Mouse (Mus musculus): ENCODE measurements around the gene Pank1. TPM values are rescaled to one million over a fixed set of nuclear protein-coding genes. Genes with fewer than 3 reads are reported as not detected.

Pank1 gene
- polyA plus RNA-seq, 1 experiment from 2014 or later = 6.5 TPM

DNA sequence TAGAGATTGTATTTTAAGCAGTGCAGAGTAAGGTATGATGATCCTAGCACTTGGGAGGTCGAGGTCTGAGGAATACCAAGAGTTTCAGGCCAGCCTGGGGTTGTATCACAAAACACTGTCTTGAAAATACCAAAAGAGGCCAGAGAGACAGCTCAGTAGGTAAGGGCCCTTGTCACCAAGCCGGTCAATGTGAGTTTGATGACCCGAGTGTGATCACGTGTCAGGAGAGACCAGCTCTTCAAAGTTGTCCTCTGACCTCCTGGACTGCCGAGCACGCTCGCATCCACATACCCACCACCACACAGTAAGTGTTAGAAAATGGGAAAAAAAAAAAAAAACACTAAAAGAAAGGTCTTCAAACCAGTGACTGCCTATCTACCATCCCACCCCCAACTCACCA lies 2.6 kb downstream of the Pank1 start:
- H3K4me1 ChIP-seq = peaks cover 27% of the 10 kb centered on the region
- peak overlapping the region; percentile 97; the same call in 1 of the 2 replicates for H3K4me2 ChIP-seq
- WGBS (ENCODE audit: insufficient replicate concordance) = 65% methylated on average over 7 of the region's 7 CpGs
- ATAC-seq = no peak
- no peaks in the 10 kb centered on the region for H3K27me3 ChIP-seq (replicated peaks)
- no peak overlapping the region for H3K4me3 ChIP-seq
- no peaks in the 10 kb centered on the region for H3K9me3 ChIP-seq (replicated peaks)
- H3K9ac ChIP-seq = no peak overlapping the region
- H3K27ac ChIP-seq = no peak overlapping the region
- no peaks in the 10 kb centered on the region for H3K36me3 ChIP-seq

DNA sequence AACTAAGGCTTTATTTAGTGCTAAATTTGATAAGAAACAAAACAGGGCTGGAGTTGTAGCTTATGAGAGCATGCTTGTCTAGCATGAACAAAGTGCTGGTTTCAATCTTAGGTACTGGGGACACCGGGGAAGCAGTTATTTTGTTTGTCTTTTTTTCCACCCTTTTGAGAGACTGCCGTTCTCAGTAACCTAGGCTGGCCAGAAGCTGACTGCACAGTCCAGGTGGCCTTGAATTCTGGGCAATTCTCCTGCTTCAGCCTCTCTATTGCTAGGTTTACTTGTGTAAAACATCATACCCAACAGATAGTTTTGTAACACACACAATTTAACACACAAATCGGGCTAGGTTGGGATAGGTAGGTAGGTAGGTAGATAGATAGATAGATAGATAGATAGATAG lies 9.9 kb downstream of the Pank1 start:
- H3K4me1 ChIP-seq = 0 out of 2 replicates have a peak, but pooled peaks cover 12% of the 10 kb centered on the region
- H3K9ac ChIP-seq = no peak overlapping the region
- WGBS (ENCODE audit: insufficient replicate concordance) = 76% methylated on average over 3 of the region's 3 CpGs
- H3K27ac ChIP-seq = no peak overlapping the region
- H3K27me3 ChIP-seq (replicated peaks) = no peaks in the 10 kb centered on the region
- H3K36me3 ChIP-seq = no peaks in the 10 kb centered on the region
- H3K9me3 ChIP-seq (replicated peaks) = no peaks in the 10 kb centered on the region
- ATAC-seq = no peak
- no peak overlapping the region for H3K4me2 ChIP-seq
- no peak overlapping the region for H3K4me3 ChIP-seq

DNA sequence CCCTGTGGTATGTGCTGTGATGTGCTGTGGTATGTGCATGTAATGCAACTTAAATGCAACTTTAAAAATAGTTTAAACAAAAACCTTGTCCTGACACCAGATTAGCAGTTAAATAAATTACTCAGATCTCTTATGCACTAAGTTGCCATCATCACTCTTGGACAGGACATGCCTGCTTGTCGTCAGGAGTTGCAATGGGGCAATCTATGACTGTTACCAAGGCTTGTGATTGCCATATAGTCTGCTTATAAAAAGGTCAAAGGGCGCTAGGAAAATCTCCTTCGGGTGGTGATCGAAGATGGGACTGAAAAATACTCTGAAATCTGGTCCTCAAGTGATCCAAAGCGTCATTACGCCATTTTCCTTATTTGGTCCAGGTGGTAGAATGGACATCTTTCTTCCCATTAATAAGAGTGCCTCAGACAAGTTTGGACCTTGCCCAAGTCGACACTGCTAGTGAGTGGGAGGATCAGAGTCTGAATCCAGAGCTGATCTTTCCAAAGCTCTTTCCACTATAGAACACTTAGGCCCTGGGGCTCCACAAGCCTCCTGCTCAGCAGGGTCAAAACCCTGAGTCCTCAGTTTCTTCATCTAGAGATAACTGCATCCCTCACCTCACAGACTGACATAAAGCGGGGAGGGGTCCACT lies 11.0 kb downstream of the Pank1 start:
- 80% methylated on average over 8 of the region's 8 CpGs for WGBS (ENCODE audit: insufficient replicate concordance)
- 0 out of 2 replicates have a peak, but pooled peaks cover 15% of the 10 kb centered on the region for H3K4me1 ChIP-seq
- no peaks in the 10 kb centered on the region for H3K27me3 ChIP-seq (replicated peaks)
- H3K9me3 ChIP-seq (replicated peaks) = no peaks in the 10 kb centered on the region
- H3K27ac ChIP-seq = no peak overlapping the region
- no peaks in the 10 kb centered on the region for H3K36me3 ChIP-seq
- no peak overlapping the region for H3K4me2 ChIP-seq
- H3K9ac ChIP-seq = no peak overlapping the region
- H3K4me3 ChIP-seq = no peak overlapping the region
- ATAC-seq = no peak

DNA sequence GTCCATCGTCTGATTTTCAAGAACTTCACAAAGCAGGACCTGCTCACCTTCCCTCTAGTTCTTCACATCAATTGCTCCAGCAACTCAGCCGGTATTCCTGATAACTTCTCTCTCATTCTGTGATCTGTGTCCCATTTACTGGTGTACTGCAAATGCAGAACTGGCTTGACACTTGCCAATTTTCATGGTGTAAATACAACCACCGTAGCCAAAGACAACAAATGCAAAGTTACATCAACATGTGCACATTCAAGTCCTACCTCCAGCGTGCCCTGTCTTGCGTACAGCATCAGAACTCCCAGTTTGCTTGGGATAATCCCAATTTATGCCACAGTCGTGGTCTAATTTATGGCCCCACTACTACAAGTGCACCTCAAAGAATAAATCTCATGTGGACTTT lies 15.5 kb downstream of the Pank1 start:
- H3K9me3 ChIP-seq (replicated peaks) = no peaks in the 10 kb centered on the region
- no peaks in the 10 kb centered on the region for H3K36me3 ChIP-seq
- no peak overlapping the region for H3K4me2 ChIP-seq
- ATAC-seq = no peak
- no peaks in the 10 kb centered on the region for H3K27me3 ChIP-seq (replicated peaks)
- peaks cover 33% of the 10 kb centered on the region for H3K4me1 ChIP-seq
- no peak overlapping the region for H3K9ac ChIP-seq
- WGBS (ENCODE audit: insufficient replicate concordance) = 71% methylated on average over 6 of the region's 6 CpGs
- H3K27ac ChIP-seq = no peak overlapping the region
- H3K4me3 ChIP-seq = no peak overlapping the region

DNA sequence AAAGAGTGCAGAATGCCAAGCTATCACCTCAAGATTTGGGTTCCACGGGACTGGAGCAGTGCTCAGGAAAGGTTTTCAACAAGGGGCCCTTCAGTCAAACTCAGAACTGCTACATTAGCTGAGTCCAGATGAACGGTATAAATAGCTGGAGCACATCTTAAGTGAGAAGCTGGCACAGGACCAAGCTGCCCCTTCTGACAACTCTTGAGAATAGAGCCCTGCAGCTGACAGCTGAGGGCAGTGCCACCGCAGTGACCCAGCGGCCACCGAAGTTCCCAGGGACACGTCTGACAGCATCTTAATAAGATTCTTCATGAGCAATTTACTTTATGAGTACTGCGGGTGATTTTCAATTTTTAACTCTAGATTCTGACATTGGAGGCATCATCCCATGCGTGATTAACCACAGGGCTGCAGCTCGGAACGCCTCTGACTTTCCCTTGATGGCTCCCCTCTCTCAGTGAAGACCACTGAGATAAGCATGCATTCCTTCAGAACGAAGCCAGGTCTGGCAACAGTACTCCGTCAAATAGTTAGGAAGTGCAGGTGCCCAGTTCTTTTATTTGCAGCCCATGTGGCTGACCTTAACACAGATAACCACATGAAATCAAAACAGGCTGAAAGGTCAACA lies 23.1 kb downstream of the Pank1 start:
- Histone ChIP-seq H3K4me1 (peaks cover 50% of the 10 kb centered on the region), H3K4me3 (no peak overlapping the region), H3K27me3 (replicated peaks) (no peaks in the 10 kb centered on the region), H3K4me2 (no peak overlapping the region), H3K9ac (no peak overlapping the region), H3K9me3 (replicated peaks) (no peaks in the 10 kb centered on the region), H3K36me3 (no peaks in the 10 kb centered on the region), H3K27ac (no peak overlapping the region)
- 65% methylated on average over 12 of the region's 12 CpGs for WGBS (ENCODE audit: insufficient replicate concordance)
- no peak for ATAC-seq

DNA sequence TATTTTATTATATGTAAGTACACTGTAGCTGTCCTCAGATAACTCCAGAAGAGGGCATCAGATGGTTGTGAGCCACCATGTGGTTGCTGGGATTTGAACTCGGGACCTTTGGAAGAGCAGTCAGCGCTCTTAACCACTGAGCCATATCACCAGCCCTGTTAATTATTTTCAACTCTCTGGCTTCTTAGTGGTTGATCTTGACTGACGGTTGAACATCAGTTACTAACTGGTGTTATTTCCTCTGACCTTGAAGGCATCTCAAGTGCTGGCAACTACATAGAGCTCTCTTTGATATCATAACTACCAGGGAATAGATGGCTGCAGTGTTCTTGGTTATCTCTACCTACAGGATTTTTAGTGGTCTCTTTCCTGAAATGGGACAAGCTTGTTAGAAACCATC lies 28.1 kb downstream of the Pank1 start:
- no peak for ATAC-seq
- WGBS (ENCODE audit: insufficient replicate concordance) = 73% methylated on average over 3 of the region's 3 CpGs
- no peaks in the 10 kb centered on the region for H3K9me3 ChIP-seq (replicated peaks)
- H3K4me2 ChIP-seq = no peak overlapping the region
- H3K4me3 ChIP-seq = no peak overlapping the region
- H3K4me1 ChIP-seq = peaks cover 47% of the 10 kb centered on the region
- H3K9ac ChIP-seq = no peak overlapping the region
- H3K27me3 ChIP-seq (replicated peaks) = no peaks in the 10 kb centered on the region
- H3K27ac ChIP-seq = no peak overlapping the region
- no peaks in the 10 kb centered on the region for H3K36me3 ChIP-seq

DNA sequence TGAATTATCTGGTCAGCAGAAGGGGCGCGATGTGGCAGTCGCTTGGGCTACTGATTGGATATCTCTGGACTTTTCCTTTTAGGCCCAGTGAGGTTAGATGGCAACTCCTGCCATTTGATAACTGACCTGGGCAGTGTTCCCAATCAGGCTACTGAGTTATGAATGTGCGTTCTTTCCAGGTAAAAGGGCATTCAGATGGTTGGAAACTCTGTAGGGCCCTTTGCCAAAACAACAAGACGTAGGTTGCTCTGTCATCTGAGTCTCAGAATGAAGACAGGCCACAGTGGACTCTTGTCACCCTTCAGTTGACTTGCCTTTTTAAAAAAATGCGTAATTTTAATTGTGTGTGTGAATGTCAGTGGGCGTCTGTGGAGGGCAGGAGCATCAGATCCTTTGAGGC lies 29.8 kb downstream of the Pank1 start:
- Histone ChIP-seq H3K9ac (no peak overlapping the region), H3K27me3 (replicated peaks) (no peaks in the 10 kb centered on the region), H3K4me1 (peaks cover 60% of the 10 kb centered on the region), H3K4me2 (no peak overlapping the region), H3K36me3 (no peaks in the 10 kb centered on the region), H3K27ac (no peak overlapping the region), H3K9me3 (replicated peaks) (no peaks in the 10 kb centered on the region), H3K4me3 (no peak overlapping the region)
- WGBS (ENCODE audit: insufficient replicate concordance) = 80% methylated on average over 7 of the region's 7 CpGs
- no peak for ATAC-seq

DNA sequence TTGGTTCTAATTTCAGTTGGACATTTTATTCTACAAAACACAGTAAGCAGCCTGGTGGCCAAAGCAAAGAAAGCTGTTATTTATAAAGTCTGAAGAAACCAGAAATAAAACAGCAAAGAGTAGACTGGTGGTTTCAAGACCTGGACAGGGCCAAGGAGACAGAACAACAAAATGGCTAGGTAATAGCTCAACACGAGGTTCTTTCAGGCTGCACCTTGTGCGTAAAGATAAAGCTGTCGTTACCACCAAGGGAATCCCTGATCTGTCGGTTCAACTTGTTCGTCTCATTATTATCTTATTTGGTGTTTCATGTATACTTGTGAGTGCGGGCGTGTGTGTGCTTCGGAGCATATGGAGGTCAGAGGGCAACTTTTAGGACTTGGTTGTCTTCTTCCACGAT lies 31.1 kb downstream of the Pank1 start:
- no peaks in the 10 kb centered on the region for H3K9me3 ChIP-seq (replicated peaks)
- peak; percentile 23; the same call in 1 of the 2 replicates for ATAC-seq
- H3K4me3 ChIP-seq = no peak overlapping the region
- peaks cover 72% of the 10 kb centered on the region for H3K4me1 ChIP-seq
- no peak overlapping the region for H3K9ac ChIP-seq
- peak overlapping the region; percentile 29 for H3K4me2 ChIP-seq
- H3K27ac ChIP-seq = peak overlapping the region; percentile 43
- no peaks in the 10 kb centered on the region for H3K36me3 ChIP-seq
- H3K27me3 ChIP-seq (replicated peaks) = no peaks in the 10 kb centered on the region
- WGBS (ENCODE audit: insufficient replicate concordance) = 28% methylated on average over 9 of the region's 9 CpGs

DNA sequence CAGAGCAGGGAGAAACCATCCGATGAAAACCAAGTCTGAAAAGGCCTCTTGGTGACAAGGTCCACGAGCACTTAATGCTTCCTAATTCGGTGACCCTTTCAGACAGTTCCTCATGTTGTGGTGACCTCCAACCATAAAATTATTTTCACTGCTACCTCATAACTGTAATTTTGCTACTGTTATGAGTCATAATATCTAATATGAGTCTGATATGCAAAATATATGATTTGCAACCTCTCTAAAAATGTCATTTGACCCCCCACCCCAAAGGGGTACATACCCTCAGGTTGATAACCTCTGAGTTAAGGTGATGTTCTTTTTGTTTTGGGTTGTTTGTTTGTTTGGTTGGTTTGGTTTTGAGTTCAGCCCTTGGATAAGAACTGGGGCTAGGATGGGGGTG lies 32.2 kb downstream of the Pank1 start:
- H3K4me2 ChIP-seq = peak overlapping the region; percentile 53
- no peaks in the 10 kb centered on the region for H3K36me3 ChIP-seq
- peaks cover 82% of the 10 kb centered on the region for H3K4me1 ChIP-seq
- 0 out of 2 replicates have a peak overlapping the region, but pooled peaks have one; percentile 31 for H3K27ac ChIP-seq
- ATAC-seq = no peak
- WGBS (ENCODE audit: insufficient replicate concordance) = 28% methylated on average over 3 of the region's 3 CpGs
- H3K4me3 ChIP-seq = no peak overlapping the region
- no peaks in the 10 kb centered on the region for H3K9me3 ChIP-seq (replicated peaks)
- H3K9ac ChIP-seq = no peak overlapping the region
- H3K27me3 ChIP-seq (replicated peaks) = no peaks in the 10 kb centered on the region

DNA sequence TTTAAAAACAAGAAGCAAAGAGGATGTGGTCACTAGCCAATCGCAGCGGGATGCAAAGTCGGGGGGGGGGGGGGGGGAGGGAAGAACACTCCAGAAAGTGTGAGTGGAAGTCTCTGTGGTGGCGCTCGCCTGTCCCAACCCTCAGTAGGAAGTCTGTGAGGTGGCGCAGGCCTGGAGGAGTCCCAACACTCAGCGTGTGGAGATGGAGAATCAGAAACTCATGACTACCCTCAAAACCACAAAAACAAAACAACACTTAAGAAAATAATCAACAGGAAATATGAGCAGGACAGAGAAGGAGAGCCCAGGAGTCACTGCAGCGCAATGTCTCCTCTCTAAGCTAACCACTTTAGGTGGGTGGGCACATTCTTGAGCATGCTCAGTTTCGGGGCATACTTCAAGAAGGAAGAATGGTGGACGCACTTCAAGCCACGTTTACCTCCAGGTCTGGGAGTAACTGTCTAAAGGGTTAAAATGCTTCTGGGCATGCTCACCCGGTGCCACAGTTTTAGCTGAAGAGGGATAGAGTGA lies 32.7 kb downstream of the Pank1 start:
- peak overlapping the region; percentile 31; the same call in 1 of the 2 replicates for H3K27ac ChIP-seq
- ATAC-seq = peak; percentile 41; the same call in 1 of the 2 replicates
- 0 out of 2 replicates have a peak overlapping the region, but pooled peaks have one; percentile 22 for H3K9ac ChIP-seq

DNA sequence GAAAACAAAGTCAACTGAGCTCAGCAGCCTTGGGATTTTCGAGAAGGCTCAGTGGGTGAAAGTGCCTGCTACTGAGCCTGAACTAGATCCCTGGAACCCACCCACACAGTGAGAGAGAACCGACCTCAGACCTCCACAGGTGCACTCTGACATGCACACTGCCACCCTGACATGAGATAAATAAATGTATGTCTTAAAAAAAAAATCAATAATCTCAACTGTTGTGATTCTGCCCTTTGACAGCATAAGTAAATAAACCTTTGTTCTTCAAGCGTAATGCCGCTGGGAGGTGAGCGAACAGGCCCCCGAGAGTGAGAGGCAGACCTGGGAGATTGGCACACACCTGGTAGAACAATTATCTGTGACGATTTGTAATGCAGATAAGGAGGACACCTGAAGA lies 33.2 kb downstream of the Pank1 start:
- H3K4me3 ChIP-seq = peak overlapping the region; percentile 6; the same call in 1 of the 2 replicates
- no peaks in the 10 kb centered on the region for H3K9me3 ChIP-seq (replicated peaks)
- peaks cover 79% of the 10 kb centered on the region for H3K4me1 ChIP-seq
- 35% methylated on average over 7 of the region's 7 CpGs for WGBS (ENCODE audit: insufficient replicate concordance)
- peak overlapping the region; percentile 53 for H3K4me2 ChIP-seq
- no peaks in the 10 kb centered on the region for H3K27me3 ChIP-seq (replicated peaks)
- peak overlapping the region; percentile 30; the same call in 1 of the 2 replicates for H3K27ac ChIP-seq
- no peak for ATAC-seq
- no peak overlapping the region for H3K9ac ChIP-seq
- H3K36me3 ChIP-seq = no peaks in the 10 kb centered on the region

More for the DNA sequence above, 32.7 kb downstream of the Pank1 start:
- 15% methylated on average over 12 of the region's 12 CpGs for WGBS (ENCODE audit: insufficient replicate concordance)
- H3K4me1 ChIP-seq = peaks cover 82% of the 10 kb centered on the region
- H3K27me3 ChIP-seq (replicated peaks) = no peaks in the 10 kb centered on the region
- peak overlapping the region; percentile 6; the same call in 1 of the 2 replicates for H3K4me3 ChIP-seq
- peak overlapping the region; percentile 53 for H3K4me2 ChIP-seq
- no peaks in the 10 kb centered on the region for H3K36me3 ChIP-seq
- no peaks in the 10 kb centered on the region for H3K9me3 ChIP-seq (replicated peaks)

DNA sequence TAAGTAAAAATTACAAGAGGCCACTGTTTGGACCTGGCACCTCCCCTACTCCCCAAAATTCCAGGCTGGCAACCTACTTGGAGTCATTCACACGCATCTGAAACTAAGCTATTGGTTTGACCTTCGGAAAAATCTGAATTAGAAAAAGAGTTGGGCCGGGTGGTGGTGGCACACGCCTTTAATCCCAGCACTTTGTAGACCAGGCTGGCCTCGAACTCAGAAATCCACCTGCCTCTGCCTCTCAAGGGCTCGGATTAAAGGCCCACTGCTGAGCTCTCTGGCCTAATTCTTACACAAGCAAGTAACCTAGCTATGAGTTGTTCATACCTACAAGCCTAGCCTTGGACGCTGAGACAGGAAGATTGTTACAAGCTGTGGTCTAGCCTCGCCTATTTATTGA lies 33.9 kb downstream of the Pank1 start:
- peaks cover 4% of the 10 kb centered on the region; the same call in 1 of the 2 replicates for H3K36me3 ChIP-seq
- no peaks in the 10 kb centered on the region for H3K9me3 ChIP-seq (replicated peaks)
- H3K27me3 ChIP-seq (replicated peaks) = no peaks in the 10 kb centered on the region
- peak overlapping the region; percentile 45 for H3K4me2 ChIP-seq
- H3K27ac ChIP-seq = peak overlapping the region; percentile 66
- H3K4me3 ChIP-seq = no peak overlapping the region
- ATAC-seq = no peak
- H3K9ac ChIP-seq = no peak overlapping the region
- WGBS (ENCODE audit: insufficient replicate concordance) = 55% methylated on average over 7 of the region's 8 CpGs
- H3K4me1 ChIP-seq = peaks cover 79% of the 10 kb centered on the region

All from liver, embryonic 12.5 days (tissue).